Mouse (Mus musculus) hindbrain, embryonic 15.5 days (tissue): ENCODE measurements around the gene Hexim2. TPM values are rescaled to one million over a fixed set of nuclear protein-coding genes. Genes with fewer than 3 reads are reported as not detected.

Experiments
- ATAC-seq: fragments of 200-750 bp; cut with Nextera tagmentation; 2 replicates; pipeline ENCODE4 v1.8.0; 2017; ENCODE audit warnings: low read depth, moderate number of reproducible peaks, moderate TSS enrichment; ENCODE audit not compliant: low FRiP score
- H3K27ac ChIP-seq: fragments of 300-500 bp; sonication (generic); replicated peaks from 2 replicates; pipeline ENCODE4 v1.5.1; 2015; ENCODE audit warnings: mild to moderate bottlenecking, inconsistent platforms
- H3K27me3 ChIP-seq: fragments of 300-500 bp; sonication (generic); 2 replicates; pipeline ENCODE4 v1.6.1; 2015; ENCODE audit warnings: control low read depth, inconsistent platforms
- H3K36me3 ChIP-seq: fragments of 300-500 bp; sonication (generic); 2 replicates; pipeline ENCODE4 v1.6.1; 2015; ENCODE audit warnings: control low read depth, inconsistent platforms
- H3K4me1 ChIP-seq: fragments of 300-500 bp; sonication (generic); replicated peaks from 2 replicates; pipeline ENCODE4 v1.6.1; 2015; ENCODE audit warnings: control low read depth, inconsistent platforms
- H3K4me2 ChIP-seq: fragments of 300-500 bp; sonication (generic); 2 replicates; pipeline ENCODE4 v1.6.1; 2015; ENCODE audit warnings: moderate library complexity, mild to moderate bottlenecking, inconsistent platforms
- H3K4me3 ChIP-seq: fragments of 300-500 bp; sonication (generic); 2 replicates; pipeline ENCODE4 v1.5.1; 2015; ENCODE audit warnings: mild to moderate bottlenecking, inconsistent platforms
- H3K9ac ChIP-seq: fragments of 300-500 bp; sonication (generic); 2 replicates; pipeline ENCODE4 v1.6.1; 2015; ENCODE audit warnings: inconsistent platforms
- H3K9me3 ChIP-seq: fragments of 300-500 bp; sonication (generic); 2 replicates; pipeline ENCODE4 v1.6.1; 2016; ENCODE audit warnings: control low read depth, inconsistent platforms
- WGBS: fragments of 180-500 bp; shearing (Covaris S2); methylation state at CpG from one replicate; pipeline ENCODE4 v1.1.7; 2015; 5-methylcytosine and 5-hydroxymethylcytosine counted together
- polyA plus RNA-seq: library from polyadenylated mRNA; unstranded; fragments of >200 nt; fragmentation: Nextera tagmentation; extraction: Ambion mirVana; gene quantifications from 2 replicates; pipeline ENCODE4 v1.2.1, GENCODE M21; 2015

Hexim2 gene
- polyA plus RNA-seq, 1 experiment from 2014 or later, result 28.4 TPM

DNA sequence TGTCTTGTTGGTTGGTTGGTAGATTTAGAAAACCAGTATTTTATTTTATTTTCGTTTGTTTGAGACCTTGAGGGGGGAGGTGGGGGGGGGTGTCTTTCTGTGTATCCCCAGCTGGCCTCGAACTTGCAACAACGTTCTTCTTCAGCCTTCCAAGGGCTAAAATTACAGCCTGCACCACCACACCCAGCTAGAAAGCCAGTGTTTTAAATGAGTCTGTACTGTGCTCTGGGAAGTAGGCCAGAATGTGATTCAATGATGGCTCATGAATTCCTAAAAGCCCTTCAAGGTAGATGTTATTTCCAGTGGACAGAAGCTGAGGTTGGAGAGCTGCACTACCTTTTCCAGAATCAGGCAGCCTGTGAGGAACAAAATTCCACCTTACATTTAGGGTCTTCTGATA is 2.0 kb downstream of the Hexim2 start:
- no peak overlapping the region for H3K9ac ChIP-seq
- H3K9me3 ChIP-seq, result no peaks in the 10 kb centered on the region
- no peaks in the 10 kb centered on the region for H3K27me3 ChIP-seq
- peak overlapping the region; percentile 51 for H3K4me2 ChIP-seq
- H3K4me3 ChIP-seq, result no peak overlapping the region
- peaks cover 45% of the 10 kb centered on the region for H3K4me1 ChIP-seq
- H3K36me3 ChIP-seq, result peaks cover 10% of the 10 kb centered on the region
- no peak for ATAC-seq
- 75% methylated on average over 3 of the region's 3 CpGs for WGBS
- H3K27ac ChIP-seq, result no peak overlapping the region

- Histone ChIP-seq H3K27me3 (no peaks in the 10 kb centered on the region), H3K4me1 (peaks cover 41% of the 10 kb centered on the region), H3K4me3 (no peak overlapping the region), H3K9ac (no peak overlapping the region), H3K9me3 (no peaks in the 10 kb centered on the region), H3K36me3 (peaks cover 19% of the 10 kb centered on the region), H3K27ac (no peak overlapping the region), H3K4me2 (no peak overlapping the region)
- 90% methylated on average over 8 of the region's 8 CpGs for WGBS
- no peak for ATAC-seq
Observed at GRCm38 (mm10) chr11:103136039-103136577, 3.9 kb downstream of the Hexim2 start.

GRCm38 (mm10) chr11:103139951-103140762 is 7.9 kb downstream of the Hexim2 start:
- WGBS, result 81% methylated on average over 14 of the region's 14 CpGs
- H3K4me2 ChIP-seq, result no peak overlapping the region
- H3K4me1 ChIP-seq, result peaks cover 38% of the 10 kb centered on the region
- no peaks in the 10 kb centered on the region for H3K27me3 ChIP-seq
- peaks cover 19% of the 10 kb centered on the region for H3K36me3 ChIP-seq
- H3K27ac ChIP-seq, result peak overlapping the region; percentile 93; the same call in 1 of the 2 replicates
- H3K4me3 ChIP-seq, result no peak overlapping the region
- H3K9ac ChIP-seq, result no peak overlapping the region
- no peak for ATAC-seq
- no peaks in the 10 kb centered on the region for H3K9me3 ChIP-seq

- Histone ChIP-seq H3K4me3 (no peak overlapping the region), H3K9ac (no peak overlapping the region), H3K4me2 (no peak overlapping the region), H3K36me3 (peaks cover 19% of the 10 kb centered on the region), H3K27ac (peak overlapping the region; percentile 93), H3K4me1 (peaks cover 32% of the 10 kb centered on the region), H3K9me3 (no peaks in the 10 kb centered on the region), H3K27me3 (no peaks in the 10 kb centered on the region)
- WGBS, result 49% methylated on average over 6 of the region's 6 CpGs
- no peak for ATAC-seq
Observed at GRCm38 (mm10) chr11:103140763-103141100, 8.5 kb downstream of the Hexim2 start.

DNA sequence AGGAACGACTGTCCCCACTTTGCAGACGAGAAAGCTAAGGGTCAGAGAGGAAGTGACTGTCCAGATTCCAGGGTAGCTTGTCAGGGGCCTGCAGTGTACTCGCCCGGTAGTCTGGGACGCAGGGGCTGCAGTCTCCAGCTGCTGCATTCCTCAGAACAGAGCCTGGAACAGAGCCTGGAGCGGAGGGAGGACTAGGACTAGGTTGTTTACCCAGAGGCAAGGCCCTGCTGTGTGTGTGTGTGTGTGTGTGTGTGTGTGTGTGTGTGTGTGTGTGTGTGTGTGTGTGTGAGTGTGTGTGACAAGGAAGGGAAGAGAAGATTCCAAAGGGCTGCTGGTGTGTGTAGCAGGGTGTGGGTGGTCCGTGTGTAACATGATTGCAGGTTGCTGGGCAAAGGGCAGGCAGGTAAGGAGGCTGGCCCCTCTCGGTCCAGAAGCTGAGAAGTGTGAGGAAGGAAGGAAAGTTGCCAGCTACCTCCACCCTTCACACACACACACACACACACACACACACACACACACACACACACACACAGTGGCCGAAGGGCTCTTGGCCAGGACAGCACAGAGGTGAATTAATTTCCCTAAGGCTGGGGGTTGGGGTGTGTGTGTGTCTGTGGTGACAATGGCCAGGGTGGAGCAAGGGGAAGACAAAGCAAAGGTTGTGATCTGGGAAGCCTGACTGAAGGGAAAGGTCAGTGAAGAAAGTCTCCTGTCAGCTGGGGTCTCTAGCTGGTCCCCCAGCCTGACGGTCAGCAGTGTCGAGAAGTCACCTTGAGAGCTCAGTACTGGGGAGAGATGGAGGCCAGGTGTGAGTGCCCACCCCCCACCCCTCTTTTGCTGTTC is 9.1 kb downstream of the Hexim2 start:
- H3K27me3 ChIP-seq, result no peaks in the 10 kb centered on the region
- no peaks in the 10 kb centered on the region for H3K9me3 ChIP-seq
- no peak for ATAC-seq
- peak overlapping the region; percentile 11; the same call in 1 of the 2 replicates for H3K4me2 ChIP-seq
- peak overlapping the region; percentile 14 for H3K9ac ChIP-seq
- peaks cover 19% of the 10 kb centered on the region for H3K36me3 ChIP-seq
- peaks cover 27% of the 10 kb centered on the region for H3K4me1 ChIP-seq
- H3K4me3 ChIP-seq, result no peak overlapping the region
- 31% methylated on average over 11 of the region's 11 CpGs for WGBS
- H3K27ac ChIP-seq, result peak overlapping the region; percentile 93

GRCm38 (mm10) chr11:103141944-103142255 is 9.7 kb downstream of the Hexim2 start:
- Histone ChIP-seq H3K4me1 (peaks cover 26% of the 10 kb centered on the region), H3K36me3 (peaks cover 19% of the 10 kb centered on the region), H3K4me2 (peak overlapping the region; percentile 11; the same call in 1 of the 2 replicates), H3K9ac (peak overlapping the region; percentile 14), H3K9me3 (no peaks in the 10 kb centered on the region), H3K27me3 (no peaks in the 10 kb centered on the region), H3K27ac (peak overlapping the region; percentile 93), H3K4me3 (no peak overlapping the region)
- WGBS, result 22% methylated on average over 1 of the region's 1 CpGs
- ATAC-seq, result no peak

- Histone ChIP-seq H3K36me3 (peaks cover 19% of the 10 kb centered on the region), H3K4me1 (peaks cover 26% of the 10 kb centered on the region), H3K4me2 (peak overlapping the region; percentile 64), H3K9me3 (no peaks in the 10 kb centered on the region), H3K4me3 (peak overlapping the region; percentile 35), H3K9ac (peak overlapping the region; percentile 42), H3K27me3 (no peaks in the 10 kb centered on the region), H3K27ac (peak overlapping the region; percentile 93)
- ATAC-seq, result peak; percentile 94
- 19% methylated on average over 8 of the region's 8 CpGs for WGBS
Observed at GRCm38 (mm10) chr11:103142441-103143182, 10.4 kb downstream of the Hexim2 start.

- no peak overlapping the region for H3K4me2 ChIP-seq
Observed at GRCm38 (mm10) chr11:103144309-103145285, 12.4 kb downstream of the Hexim2 start.

GRCm38 (mm10) chr11:103146386-103146785 is 14.2 kb downstream of the Hexim2 start:
- H3K9ac ChIP-seq, result no peak overlapping the region
- no peak overlapping the region for H3K4me2 ChIP-seq
- WGBS, result 89% methylated on average over 4 of the region's 4 CpGs
- no peak overlapping the region for H3K4me3 ChIP-seq
- no peak for ATAC-seq
- no peaks in the 10 kb centered on the region for H3K27me3 ChIP-seq
- peaks cover 19% of the 10 kb centered on the region for H3K4me1 ChIP-seq
- H3K36me3 ChIP-seq, result no peaks in the 10 kb centered on the region
- H3K27ac ChIP-seq, result no peak overlapping the region
- no peaks in the 10 kb centered on the region for H3K9me3 ChIP-seq

More at GRCm38 (mm10) chr11:103144309-103145285, 12.4 kb downstream of the Hexim2 start:
- Histone ChIP-seq H3K4me1 (peaks cover 26% of the 10 kb centered on the region), H3K27ac (no peak overlapping the region), H3K27me3 (no peaks in the 10 kb centered on the region), H3K4me3 (no peak overlapping the region), H3K9ac (no peak overlapping the region), H3K36me3 (peaks cover 5% of the 10 kb centered on the region; the same call in 1 of the 2 replicates), H3K9me3 (no peaks in the 10 kb centered on the region)
- 43% methylated on average over 12 of the region's 12 CpGs for WGBS
- ATAC-seq, result no peak

GRCm38 (mm10) chr11:103147766-103148165 is 15.5 kb downstream of the Hexim2 start:
- no peak overlapping the region for H3K9ac ChIP-seq
- ATAC-seq, result no peak
- no peaks in the 10 kb centered on the region for H3K9me3 ChIP-seq
- H3K4me2 ChIP-seq, result no peak overlapping the region
- WGBS, result 66% methylated on average over 4 of the region's 4 CpGs
- H3K27me3 ChIP-seq, result no peaks in the 10 kb centered on the region
- H3K36me3 ChIP-seq, result no peaks in the 10 kb centered on the region
- H3K4me3 ChIP-seq, result no peak overlapping the region
- H3K27ac ChIP-seq, result no peak overlapping the region
- peaks cover 6% of the 10 kb centered on the region for H3K4me1 ChIP-seq

- 97% methylated on average over 4 of the region's 4 CpGs for WGBS
- Histone ChIP-seq H3K27ac (no peak overlapping the region), H3K9ac (no peak overlapping the region), H3K36me3 (no peaks in the 10 kb centered on the region), H3K4me3 (no peak overlapping the region), H3K9me3 (no peaks in the 10 kb centered on the region), H3K4me2 (no peak overlapping the region), H3K27me3 (no peaks in the 10 kb centered on the region), H3K4me1 (no peaks in the 10 kb centered on the region)
- no peak for ATAC-seq
Observed at GRCm38 (mm10) chr11:103149771-103150170, 17.5 kb downstream of the Hexim2 start.
